Mouse (Mus musculus) embryonic fibroblast, embryonic 13.5 days (primary cell): ENCODE data around the gene Stx5a.

Source experiments
- CTCF ChIP-seq: IDR thresholded peaks from 2 replicates; pipeline ENCODE4 v1.5.1; 2011; ENCODE audit warnings: mild to moderate bottlenecking, control low read depth, low read length, moderate library complexity, borderline replicate concordance; ENCODE audit not compliant: insufficient read depth
- POLR2A ChIP-seq: IDR thresholded peaks from 2 replicates; pipeline ENCODE4 v1.6.1; 2011; ENCODE audit warnings: low read depth, mild to moderate bottlenecking, control low read depth, low read length, moderate library complexity

GRCm38 (mm10) chr19:8756635-8757387 lies 15.6 kb downstream of the Stx5a start, which contains the start of gene Nxf1:
- TF ChIP-seq CTCF (no peak), POLR2A (peak; percentile 94)
